Mouse (Mus musculus) stomach, postnatal 0 days (tissue): ENCODE measurements around the gene Fcho2.

Experiments
- CTCF ChIP-seq: IDR thresholded peaks from 2 replicates; pipeline ENCODE4 v1.5.1; 2016; ENCODE audit warnings: antibody characterized with exemption, low read depth, mild to moderate bottlenecking, moderate library complexity
- EP300 ChIP-seq: optimal IDR thresholded peaks from 2 replicates; pipeline ENCODE3; 2016; ENCODE audit warnings: antibody characterized with exemption

DNA sequence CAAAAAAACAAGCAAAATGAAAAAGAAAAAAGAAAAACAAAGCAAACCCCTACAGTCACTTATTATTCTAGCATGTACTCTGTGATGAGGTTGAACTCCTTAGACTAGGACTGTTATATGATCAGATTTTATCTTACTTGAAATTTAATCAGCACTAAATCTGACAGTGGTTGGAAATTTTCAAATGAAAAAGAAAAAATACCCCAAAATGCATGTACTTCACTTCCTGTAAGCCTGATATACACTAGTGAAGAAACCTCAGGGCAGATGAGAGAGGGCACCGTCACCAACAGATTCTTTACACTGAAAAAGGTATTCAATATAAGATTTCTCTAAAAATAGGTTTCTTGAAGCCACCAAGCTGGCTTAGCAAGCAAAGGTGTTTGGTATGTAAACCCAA is 23.6 kb downstream of the Fcho2 start:
- no peak for TF ChIP-seq CTCF
- no peak for TF ChIP-seq EP300
